Mouse (Mus musculus) erythroblast, embryonic 14.5 days (primary cell): ENCODE results near the gene Cox7b. TPM values are rescaled to one million over a fixed set of nuclear protein-coding genes. Genes with fewer than 3 reads are reported as not detected.
A peak's percentile ranks its signal among the peaks of the same experiment; 100 is the strongest.
"Not testable (repeated sequence)": the region's sequence is repeated elsewhere in the genome, so short reads cannot be mapped to it uniquely, and the experiment has no call there.

Experiments used
- H3K27me3 ChIP-seq: 2 replicates; pipeline ENCODE4 v1.6.1; 2012; ENCODE audit warnings: inconsistent platforms; ENCODE audit not compliant: control insufficient read depth
- H3K36me3 ChIP-seq: 2 replicates; pipeline ENCODE4 v1.6.1; 2012; ENCODE audit warnings: mild to moderate bottlenecking, inconsistent platforms; ENCODE audit not compliant: control insufficient read depth
- H3K4me1 ChIP-seq: 2 replicates; pipeline ENCODE4 v1.6.1; 2012; ENCODE audit warnings: inconsistent platforms; ENCODE audit not compliant: control insufficient read depth
- H3K4me3 ChIP-seq: replicated peaks from 2 replicates; pipeline ENCODE3; 2012; ENCODE audit warnings: moderate library complexity, mild to moderate bottlenecking, inconsistent platforms
- H3K9me3 ChIP-seq: 2 replicates; pipeline ENCODE4 v1.6.1; 2012; ENCODE audit warnings: low read length, inconsistent platforms, mixed read lengths; ENCODE audit not compliant: control insufficient read depth
- GATA1 ChIP-seq: IDR thresholded peaks from 2 replicates; pipeline ENCODE4 v1.6.1; 2012; ENCODE audit warnings: low read length, inconsistent platforms, mixed read lengths
- TAL1 ChIP-seq: IDR thresholded peaks from 3 replicates; pipeline ENCODE4 v1.6.1; 2012; ENCODE audit warnings: low read length, inconsistent platforms, mixed read lengths
- polyA plus RNA-seq: library from polyadenylated mRNA; stranded (reverse); fragments of >175 nt; gene quantifications from 2 replicates; pipeline ENCODE4 v1.2.3, GENCODE M21; 2012

Gene Cox7b
- 5.8 and 6.2 TPM in 2 replicates for polyA plus RNA-seq

DNA sequence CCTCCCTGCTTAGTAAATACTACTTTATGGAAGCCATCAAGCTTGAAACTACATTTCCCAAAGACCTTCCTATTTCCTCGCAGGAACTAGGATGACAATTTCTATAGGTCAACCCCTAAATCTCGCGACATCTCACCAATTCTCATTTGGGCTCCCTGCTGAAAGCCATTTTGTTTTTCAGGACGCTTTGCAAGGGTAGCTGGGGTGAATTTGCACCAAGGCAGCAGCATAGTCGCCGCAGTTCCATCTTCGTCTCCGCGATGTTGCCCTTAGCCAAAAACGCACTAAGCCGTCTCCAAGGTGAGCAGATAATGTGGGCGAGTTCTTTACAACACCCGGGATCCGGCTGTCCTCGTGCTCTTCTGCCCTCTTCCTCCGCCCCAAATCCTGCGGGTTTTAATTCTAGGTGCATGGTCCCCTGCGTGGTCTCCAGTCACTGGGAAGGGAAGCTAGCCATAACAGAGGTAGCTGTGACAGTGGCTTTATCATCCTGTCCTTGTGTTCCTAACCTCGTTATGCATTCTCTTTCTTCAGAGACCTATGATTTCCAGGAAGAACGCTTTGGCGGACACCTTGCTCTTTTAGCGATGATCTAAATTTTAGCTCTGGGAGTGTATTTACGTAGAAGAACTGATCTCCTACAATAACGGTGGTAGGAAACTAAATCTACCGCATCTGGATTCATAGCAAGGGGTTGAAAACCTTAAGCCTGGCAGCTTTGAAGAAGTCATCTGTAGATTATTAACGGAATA lies at the start of gene Cox7b:
Gene Cox7b (plus strand): TSS at position 130 of the 752 bp plus-strand sequence.
- Histone ChIP-seq H3K4me1 (peaks cover 26% of the 10 kb centered on the region), H3K36me3 (peaks cover 30% of the 10 kb centered on the region), H3K9me3 (peaks cover 3% of the 10 kb centered on the region), H3K27me3 (peaks cover 5% of the 10 kb centered on the region; the same call in 1 of the 2 replicates), H3K4me3 (peak within 1 kb of the TSS; percentile 75)
- no peak for TF ChIP-seq GATA1
- no peak for TF ChIP-seq TAL1

DNA sequence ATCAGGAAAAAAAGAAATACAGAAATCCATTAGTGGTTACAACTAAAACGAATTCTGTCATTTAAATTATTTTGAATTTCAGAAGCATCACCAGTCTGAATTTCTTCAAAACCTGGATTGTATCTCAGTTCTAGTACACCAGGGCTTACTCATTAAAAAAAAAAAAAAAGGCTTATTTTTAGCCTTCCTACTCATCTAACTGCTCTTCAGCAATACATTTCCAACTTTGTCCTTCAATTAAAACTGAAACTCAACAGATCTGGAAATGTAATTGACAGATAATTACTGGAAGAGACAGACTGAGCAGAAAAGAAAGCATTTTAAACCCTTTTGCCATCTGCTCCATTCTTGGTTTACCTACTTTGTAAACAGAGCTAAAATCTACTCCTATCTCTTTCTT lies 13.9 kb upstream of the Cox7b start:
- Histone ChIP-seq H3K9me3 (no peaks in the 10 kb centered on the region), H3K27me3 (no peaks in the 10 kb centered on the region), H3K4me3 (no peak overlapping the region), H3K4me1 (peaks cover 8% of the 10 kb centered on the region), H3K36me3 (peaks cover 24% of the 10 kb centered on the region)
- TF ChIP-seq TAL1 = no peak
- TF ChIP-seq GATA1 = no peak

DNA sequence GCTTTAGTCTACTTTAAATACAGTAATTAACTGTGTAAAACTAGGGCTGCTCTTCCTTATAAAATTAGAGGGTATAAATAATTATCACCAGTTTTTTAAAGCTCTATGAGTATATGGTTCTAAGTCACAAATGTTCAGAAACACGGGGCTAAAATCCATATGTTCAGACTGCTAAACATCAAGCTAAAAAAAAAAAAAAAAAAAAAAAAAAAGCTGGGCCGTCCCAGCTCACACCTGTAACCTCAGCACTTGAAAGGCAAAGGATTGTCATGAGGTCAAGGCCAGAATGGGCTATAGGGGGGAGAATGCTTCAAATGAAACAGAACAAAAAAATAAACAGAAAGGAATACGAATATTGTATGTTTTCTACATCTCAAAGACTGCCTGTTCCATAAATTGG lies 4.7 kb upstream of the Cox7b start:
- H3K27me3 ChIP-seq = peaks cover 5% of the 10 kb centered on the region; the same call in 1 of the 2 replicates
- no peak for TF ChIP-seq GATA1
- TF ChIP-seq TAL1 = no peak
- H3K4me3 ChIP-seq = peak overlapping the region; percentile 84
- H3K36me3 ChIP-seq = peaks cover 4% of the 10 kb centered on the region
- peaks cover 3% of the 10 kb centered on the region for H3K9me3 ChIP-seq
- peaks cover 43% of the 10 kb centered on the region for H3K4me1 ChIP-seq

DNA sequence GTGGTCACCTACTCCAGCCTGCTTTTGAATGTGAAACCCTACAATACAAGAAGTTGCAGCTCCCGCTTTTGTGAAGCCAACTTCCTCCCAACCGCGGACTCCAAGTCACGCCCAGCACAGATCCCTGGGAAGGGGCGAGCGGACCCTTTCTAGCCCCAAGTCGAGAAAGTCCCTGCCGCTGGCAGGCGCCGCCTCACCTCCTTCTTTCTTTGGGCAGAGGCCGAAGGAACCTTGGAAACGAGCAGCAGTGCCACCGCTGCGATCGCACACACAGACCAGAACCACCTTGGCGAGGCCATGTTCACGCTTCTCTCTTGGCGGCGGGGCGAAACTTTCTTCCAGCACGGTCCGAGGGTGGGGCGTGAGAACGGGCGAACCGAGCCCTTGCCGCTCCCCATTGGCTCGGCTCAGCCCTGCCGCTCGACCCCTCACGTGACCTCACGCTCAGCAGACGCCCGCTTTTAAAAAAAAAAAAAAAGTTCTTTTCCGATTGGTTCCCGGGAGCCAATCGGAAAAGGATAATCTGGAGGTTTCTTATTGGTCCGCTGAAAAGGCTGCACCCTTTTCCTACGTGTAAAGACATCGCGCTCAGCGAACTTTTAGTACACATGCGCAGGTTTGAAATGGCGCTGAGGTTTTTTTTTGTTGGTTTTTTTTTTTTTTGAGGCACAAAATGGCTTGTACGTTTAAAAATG lies 3.9 kb upstream of the Cox7b start, which contains the start of gene Magt1:
Gene Magt1 (minus strand): TSS at position 442 of the 695 bp plus-strand sequence.
- H3K9me3 ChIP-seq = peaks cover 3% of the 10 kb centered on the region
- H3K4me1 ChIP-seq = peaks cover 37% of the 10 kb centered on the region
- peak within 1 kb of the TSS; percentile 84 for H3K4me3 ChIP-seq
- TF ChIP-seq GATA1 = no peak
- peaks cover 4% of the 10 kb centered on the region for H3K36me3 ChIP-seq
- peaks cover 5% of the 10 kb centered on the region; the same call in 1 of the 2 replicates for H3K27me3 ChIP-seq

DNA sequence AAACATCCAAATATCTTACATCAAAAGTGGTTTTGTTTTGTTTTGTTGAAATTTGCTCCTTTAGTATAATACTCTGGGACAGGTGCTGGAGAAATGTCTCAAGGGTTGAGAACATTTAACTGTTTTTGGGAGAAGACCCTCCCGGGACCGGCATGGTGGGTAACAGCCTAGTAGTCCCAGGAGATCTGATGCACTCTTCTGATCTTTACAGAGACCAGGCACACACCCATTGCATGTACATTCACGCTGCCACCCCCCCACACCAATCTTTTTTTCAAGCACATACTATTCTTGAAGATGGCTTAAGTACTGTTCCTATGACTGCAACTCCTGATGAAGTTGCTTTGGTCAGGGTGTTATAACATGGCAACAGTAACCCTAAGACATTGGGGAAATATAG lies 2.9 kb upstream of the Cox7b start:
- Histone ChIP-seq H3K4me3 (peak overlapping the region; percentile 84), H3K4me1 (peaks cover 40% of the 10 kb centered on the region), H3K36me3 (peaks cover 6% of the 10 kb centered on the region), H3K9me3 (peaks cover 3% of the 10 kb centered on the region), H3K27me3 (peaks cover 5% of the 10 kb centered on the region; the same call in 1 of the 2 replicates)
- no peak for TF ChIP-seq GATA1
- no peak for TF ChIP-seq TAL1

DNA sequence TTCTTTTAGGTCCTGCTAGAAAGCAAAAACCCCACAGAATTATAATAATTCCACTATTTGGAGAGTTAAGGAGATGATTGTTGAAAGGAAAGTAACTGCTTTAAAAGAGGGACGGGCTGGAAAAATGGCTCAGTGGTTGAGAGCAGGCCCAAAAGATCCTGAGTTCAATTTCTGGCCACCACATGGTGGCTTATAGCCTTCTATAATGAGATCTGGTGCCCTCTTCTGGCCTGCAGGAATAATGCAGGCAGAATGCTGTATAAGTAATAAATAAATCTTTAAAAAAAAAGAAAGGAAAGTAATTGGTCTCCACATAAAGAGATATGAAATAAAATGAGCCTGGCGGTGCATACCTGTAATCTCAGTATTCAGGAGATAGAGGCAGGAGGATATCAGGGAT lies 2.3 kb upstream of the Cox7b start:
- Histone ChIP-seq H3K4me1 (peaks cover 40% of the 10 kb centered on the region), H3K4me3 (no peak overlapping the region)
- no peak for TF ChIP-seq GATA1
- no peak for TF ChIP-seq TAL1

DNA sequence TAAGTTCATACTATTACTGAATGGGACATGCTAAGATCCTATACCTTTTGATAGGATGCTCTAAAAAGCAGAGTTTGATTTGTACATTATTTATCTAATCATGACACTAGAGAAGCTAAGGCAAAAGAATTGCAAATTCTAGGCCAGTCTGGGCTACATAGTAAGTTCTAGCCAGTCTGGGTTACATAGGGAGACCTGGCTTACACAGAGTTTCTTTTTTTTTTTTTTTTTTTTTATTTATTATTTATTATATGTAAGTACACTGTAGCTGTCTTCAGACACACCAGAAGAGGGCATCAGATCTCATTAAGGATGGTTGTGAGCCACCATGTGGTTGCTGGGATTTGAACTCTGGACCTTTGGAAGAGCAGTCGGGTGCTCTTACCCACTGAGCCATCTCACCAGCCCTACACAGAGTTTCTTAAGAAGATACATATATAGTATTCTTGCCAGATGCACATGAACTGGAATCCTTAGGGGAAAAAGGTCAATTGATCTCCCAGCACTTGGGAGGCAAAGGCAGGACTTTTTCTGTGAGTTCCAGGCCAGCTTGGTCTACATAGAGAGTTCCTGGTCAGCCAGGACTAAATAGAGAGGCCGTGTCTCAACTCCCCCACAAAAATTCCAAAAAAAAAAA lies 641 bp upstream of the Cox7b start:
- peaks cover 21% of the 10 kb centered on the region for H3K36me3 ChIP-seq
- H3K4me1 ChIP-seq = peaks cover 32% of the 10 kb centered on the region
- peak overlapping the region; percentile 75 for H3K4me3 ChIP-seq
- not testable (repeated sequence) for H3K9me3 ChIP-seq, H3K27me3 ChIP-seq

More for the DNA sequence above, 2.3 kb upstream of the Cox7b start:
- Histone ChIP-seq H3K9me3 (peaks cover 3% of the 10 kb centered on the region), H3K27me3 (peaks cover 5% of the 10 kb centered on the region; the same call in 1 of the 2 replicates), H3K36me3 (peaks cover 9% of the 10 kb centered on the region)

DNA sequence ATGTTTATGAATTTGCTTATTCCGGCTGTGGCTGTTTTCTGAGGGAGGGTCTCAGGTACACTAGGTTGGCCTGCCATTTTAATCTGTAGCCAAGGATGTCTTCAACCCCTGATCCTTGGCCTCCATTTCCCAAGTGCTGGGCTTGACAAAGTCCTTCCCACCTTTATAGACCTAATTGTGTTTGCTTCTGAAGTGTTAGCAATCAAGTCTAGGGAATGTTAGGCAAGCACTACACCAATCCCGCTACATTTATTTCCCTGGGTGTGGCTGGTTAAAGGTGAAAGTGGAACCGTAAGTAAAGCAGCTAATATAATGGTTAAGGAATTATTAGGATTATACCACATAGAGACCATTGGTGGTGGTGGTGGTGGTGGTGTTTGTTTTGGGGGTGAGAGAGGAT lies 1.6 kb downstream of the Cox7b start:
- H3K4me3 ChIP-seq = peak overlapping the region; percentile 75
- no peaks in the 10 kb centered on the region for H3K9me3 ChIP-seq
- peaks cover 43% of the 10 kb centered on the region for H3K36me3 ChIP-seq
- no peak for TF ChIP-seq TAL1
- TF ChIP-seq GATA1 = no peak
- no peaks in the 10 kb centered on the region for H3K27me3 ChIP-seq
- H3K4me1 ChIP-seq = peaks cover 25% of the 10 kb centered on the region

DNA sequence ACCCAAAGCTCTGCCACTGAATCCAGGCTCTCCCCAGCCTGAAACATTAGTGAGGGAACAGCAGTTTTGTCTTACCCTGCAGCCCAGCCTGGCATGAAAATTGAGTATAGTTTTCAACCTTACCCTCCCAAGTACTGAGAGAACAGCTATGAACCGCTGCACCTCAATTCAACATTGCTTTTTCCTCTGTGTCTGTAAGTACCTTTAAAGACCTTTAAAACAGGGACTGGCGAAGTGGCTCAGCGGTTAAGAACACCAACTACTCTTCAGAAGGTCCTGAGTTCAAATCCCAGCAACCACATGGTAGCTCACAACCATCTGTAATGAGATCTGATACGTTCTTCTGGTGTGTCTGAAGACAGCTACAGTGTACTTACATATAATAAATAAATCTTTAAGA lies 2.0 kb downstream of the Cox7b start:
- Histone ChIP-seq H3K36me3 (peaks cover 45% of the 10 kb centered on the region), H3K4me1 (peaks cover 21% of the 10 kb centered on the region), H3K9me3 (no peaks in the 10 kb centered on the region), H3K4me3 (peak overlapping the region; percentile 75), H3K27me3 (no peaks in the 10 kb centered on the region)
- TF ChIP-seq TAL1 = no peak
